Mouse (Mus musculus) testis, adult 2 months (tissue): ENCODE measurements around the gene Gm21936.
"Not testable (repeated sequence)": the region's sequence is repeated elsewhere in the genome, so short reads cannot be mapped to it uniquely, and the experiment has no call there.

ENCODE experiments used
- CTCF ChIP-seq: fragments of 200-500 bp; IDR thresholded peaks from 2 replicates; pipeline ENCODE4 v1.5.1; 2012; ENCODE audit warnings: low read depth, mild to moderate bottlenecking, inconsistent platforms, low read length, moderate library complexity; ENCODE audit not compliant: control insufficient read depth, insufficient read depth, insufficient replicate concordance
- POLR2A ChIP-seq: fragments of 200-500 bp; IDR thresholded peaks from 2 replicates; pipeline ENCODE4 v1.6.1; 2012; ENCODE audit warnings: low read depth, mild to moderate bottlenecking, inconsistent platforms, low read length, moderate library complexity; ENCODE audit not compliant: control insufficient read depth

DNA sequence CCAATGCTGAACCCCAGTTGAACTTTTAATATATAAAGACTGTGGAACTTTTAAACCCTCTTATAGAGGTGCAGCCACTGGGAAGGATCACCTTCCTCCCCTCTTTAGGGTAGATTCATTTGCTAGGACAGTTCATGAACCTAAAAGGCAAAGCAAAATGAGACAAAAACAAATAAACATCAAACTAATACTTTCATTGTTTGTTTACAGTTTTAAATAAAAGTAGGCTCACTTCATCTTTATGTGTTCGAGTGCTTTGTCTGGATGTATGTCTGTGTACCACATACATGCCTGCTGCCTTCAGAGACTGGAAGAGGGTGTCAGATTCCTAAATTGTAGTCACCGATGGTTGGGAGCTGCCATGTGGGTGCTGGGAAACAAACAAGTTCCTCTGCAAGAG lies 46.9 kb downstream of the Gm21936 start, which contains the start of gene Gm2001:
- TF ChIP-seq CTCF, POLR2A: not testable (repeated sequence)
